Mouse (Mus musculus) hindbrain, embryonic 11.5 days (tissue): ENCODE results near the gene Olfr435. TPM values are rescaled to one million over a fixed set of nuclear protein-coding genes. Genes with fewer than 3 reads are reported as not detected.

Source experiments
- ATAC-seq: fragments of 200-750 bp; cut with Nextera tagmentation; 2 replicates; pipeline ENCODE4 v1.8.0; 2017; ENCODE audit warnings: mild to moderate bottlenecking, moderate TSS enrichment, moderate library complexity; ENCODE audit not compliant: low FRiP score
- DNase-seq: peaks from one replicate; pipeline ENCODE4 v3.0.0-alpha.2; 2015; ENCODE audit warnings: low spot score
- H3K27ac ChIP-seq: fragments of 300-500 bp; sonication (generic); 2 replicates; pipeline ENCODE4 v1.5.1; 2014; ENCODE audit warnings: mild to moderate bottlenecking, low read depth, low read length
- H3K27me3 ChIP-seq: fragments of 300-500 bp; sonication (generic); 2 replicates; pipeline ENCODE4 v1.6.1; 2014; ENCODE audit warnings: mild to moderate bottlenecking, low read length, moderate library complexity, mixed read lengths; ENCODE audit not compliant: control insufficient read depth, insufficient read depth
- H3K36me3 ChIP-seq: fragments of 300-500 bp; sonication (generic); 2 replicates; pipeline ENCODE4 v1.6.1; 2014; ENCODE audit warnings: mild to moderate bottlenecking, low read length, moderate library complexity, mixed read lengths; ENCODE audit not compliant: control insufficient read depth, insufficient read depth
- H3K4me1 ChIP-seq: fragments of 300-500 bp; sonication (generic); replicated peaks from 2 replicates; pipeline ENCODE4 v1.6.1; 2014; ENCODE audit warnings: low read length, mixed read lengths; ENCODE audit not compliant: control insufficient read depth, insufficient read depth
- H3K4me2 ChIP-seq: fragments of 300-500 bp; sonication (generic); replicated peaks from 2 replicates; pipeline ENCODE4 v1.6.1; 2014; ENCODE audit warnings: mild to moderate bottlenecking, low read depth, low read length
- H3K4me3 ChIP-seq: fragments of 300-500 bp; sonication (generic); 2 replicates; pipeline ENCODE4 v1.5.1; 2014; ENCODE audit warnings: low read depth, low read length
- H3K9ac ChIP-seq: fragments of 300-500 bp; sonication (generic); 2 replicates; pipeline ENCODE4 v1.6.1; 2014; ENCODE audit warnings: low read depth, low read length
- H3K9me3 ChIP-seq: fragments of 300-500 bp; sonication (generic); 2 replicates; pipeline ENCODE4 v1.6.1; 2016; ENCODE audit warnings: low read length; ENCODE audit not compliant: control insufficient read depth
- WGBS: fragments of 180-500 bp; shearing (Covaris S2); extraction: QIAGEN DNeasy Blood & Tissue Kit; methylation state at CpG from one replicate; pipeline ENCODE4 v1.1.7; 2014; 5-methylcytosine and 5-hydroxymethylcytosine counted together
- polyA plus RNA-seq: library from polyadenylated mRNA; unstranded; fragments of >200 nt; fragmentation: Nextera tagmentation; extraction: Ambion mirVana; gene quantifications from 2 replicates; pipeline ENCODE4 v1.2.1, GENCODE M21; 2014

The Olfr435 gene
- polyA plus RNA-seq: not detected in 2 replicates

DNA sequence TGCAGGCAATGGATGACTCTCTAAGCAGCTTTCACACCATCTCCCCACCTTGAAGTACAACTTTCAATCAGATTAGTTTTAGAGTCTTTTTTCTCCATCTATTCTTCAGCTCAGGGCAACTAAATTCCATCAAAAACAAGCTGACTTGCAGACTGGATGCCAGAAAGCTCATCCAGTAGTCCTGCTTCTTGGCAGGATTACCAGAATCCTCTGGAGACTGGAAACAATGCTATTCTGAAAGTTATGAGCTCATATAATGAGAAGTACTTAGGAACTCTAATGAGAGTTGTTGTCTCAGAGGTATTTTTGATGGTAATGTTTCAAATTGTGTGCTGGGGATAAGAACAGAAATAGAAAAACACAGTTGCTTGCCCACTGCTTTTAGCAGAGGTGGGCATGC is at the start of gene Olfr435:
Gene Olfr435, plus strand, starts transcription at position 366 of the 400 bp plus-strand sequence.
- no peak within 1 kb of the TSS for H3K4me2 ChIP-seq

DNA sequence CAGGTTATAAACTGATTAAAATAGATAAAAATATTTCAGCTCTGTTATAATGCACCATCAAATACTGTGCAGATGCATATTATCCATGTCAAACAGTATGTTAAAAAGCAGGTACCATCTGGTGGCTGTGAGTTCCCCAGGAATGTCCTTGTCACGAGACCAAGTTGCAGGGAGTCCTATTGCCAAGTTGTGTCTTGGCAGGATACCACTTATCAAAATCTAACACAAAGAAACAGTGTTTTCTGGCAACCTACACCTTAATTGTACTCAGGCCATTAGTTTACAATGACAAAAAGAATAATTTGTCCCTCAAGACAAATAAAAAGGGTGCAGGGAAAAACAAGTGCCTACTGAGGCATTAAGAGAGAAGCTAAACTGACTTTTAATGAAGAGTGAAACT is 37.4 kb upstream of the Olfr435 start:
- WGBS: 66% methylated on average over 1 of the region's 1 CpGs
- no peaks in the 10 kb centered on the region for H3K9me3 ChIP-seq
- no peak for DNase-seq
- ATAC-seq: no peak
- H3K27me3 ChIP-seq: no peaks in the 10 kb centered on the region
- H3K36me3 ChIP-seq: no peaks in the 10 kb centered on the region
- no peak overlapping the region for H3K9ac ChIP-seq
- no peak overlapping the region for H3K4me2 ChIP-seq
- H3K27ac ChIP-seq: no peak overlapping the region
- H3K4me1 ChIP-seq: no peaks in the 10 kb centered on the region
- no peak overlapping the region for H3K4me3 ChIP-seq

More for the DNA sequence above, at the start of gene Olfr435:
- no peaks in the 10 kb centered on the region for H3K4me1 ChIP-seq
- no peaks in the 10 kb centered on the region for H3K27me3 ChIP-seq
- H3K9ac ChIP-seq: no peak within 1 kb of the TSS
- no peak within 1 kb of the TSS for H3K4me3 ChIP-seq
- ATAC-seq: no peak
- no peaks in the 10 kb centered on the region for H3K9me3 ChIP-seq
- DNase-seq: no peak
- H3K27ac ChIP-seq: no peak within 1 kb of the TSS
- no peaks in the 10 kb centered on the region for H3K36me3 ChIP-seq

DNA sequence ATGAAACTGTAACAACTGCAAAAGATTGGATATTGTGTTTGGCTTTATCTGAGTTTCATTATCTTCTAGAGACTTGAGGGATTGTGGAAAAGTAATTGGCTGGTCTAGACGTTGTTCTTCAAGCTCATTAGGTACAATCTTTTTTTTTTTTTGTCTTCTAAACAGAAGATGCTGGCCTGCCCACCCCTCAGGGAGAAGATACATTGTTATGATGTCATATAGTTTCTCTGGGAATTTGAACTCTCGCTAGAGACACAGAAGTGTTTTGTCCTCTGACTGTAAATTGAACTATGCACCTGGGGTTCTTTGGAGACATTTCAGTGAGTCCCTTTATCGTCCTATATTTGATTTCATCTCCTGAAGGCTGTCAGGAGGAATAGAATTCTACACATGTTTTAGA is 34.0 kb upstream of the Olfr435 start, which contains the start of gene Olfr437:
Gene Olfr437, plus strand, starts transcription at position 301 of the 400 bp plus-strand sequence.
- ATAC-seq: no peak
- Histone ChIP-seq H3K27me3 (no peaks in the 10 kb centered on the region), H3K27ac (no peak within 1 kb of the TSS), H3K9me3 (no peaks in the 10 kb centered on the region), H3K4me3 (no peak within 1 kb of the TSS), H3K36me3 (no peaks in the 10 kb centered on the region), H3K4me2 (no peak within 1 kb of the TSS), H3K9ac (no peak within 1 kb of the TSS), H3K4me1 (no peaks in the 10 kb centered on the region)
- no peak for DNase-seq
- WGBS: 81% methylated on average over 3 of the region's 3 CpGs

DNA sequence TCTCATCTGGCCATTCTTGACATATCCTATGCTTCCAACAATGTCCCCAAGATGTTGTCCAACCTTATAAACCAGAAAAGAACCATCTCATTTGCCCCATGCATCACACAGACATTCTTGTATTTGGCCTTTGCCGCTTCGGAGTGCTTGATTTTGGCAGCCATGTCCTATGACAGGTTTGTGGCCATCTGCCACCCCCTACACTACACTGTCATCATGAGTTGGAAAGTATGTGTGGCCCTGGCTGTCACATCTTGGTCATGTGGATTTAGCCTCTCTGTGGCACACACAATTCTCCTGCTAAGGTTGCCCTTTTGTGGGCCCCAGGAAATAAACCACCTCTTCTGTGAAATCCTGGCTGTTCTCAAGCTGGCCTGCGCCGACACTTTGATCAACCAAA is 29.7 kb upstream of the Olfr435 start:
- ATAC-seq (no peak), DNase-seq (no peak)
- Histone ChIP-seq H3K27me3 (no peaks in the 10 kb centered on the region), H3K4me3 (no peak overlapping the region), H3K4me1 (no peaks in the 10 kb centered on the region), H3K9ac (no peak overlapping the region), H3K36me3 (no peaks in the 10 kb centered on the region), H3K4me2 (no peak overlapping the region), H3K9me3 (no peaks in the 10 kb centered on the region), H3K27ac (no peak overlapping the region)
- WGBS: 94% methylated on average over 4 of the region's 4 CpGs

DNA sequence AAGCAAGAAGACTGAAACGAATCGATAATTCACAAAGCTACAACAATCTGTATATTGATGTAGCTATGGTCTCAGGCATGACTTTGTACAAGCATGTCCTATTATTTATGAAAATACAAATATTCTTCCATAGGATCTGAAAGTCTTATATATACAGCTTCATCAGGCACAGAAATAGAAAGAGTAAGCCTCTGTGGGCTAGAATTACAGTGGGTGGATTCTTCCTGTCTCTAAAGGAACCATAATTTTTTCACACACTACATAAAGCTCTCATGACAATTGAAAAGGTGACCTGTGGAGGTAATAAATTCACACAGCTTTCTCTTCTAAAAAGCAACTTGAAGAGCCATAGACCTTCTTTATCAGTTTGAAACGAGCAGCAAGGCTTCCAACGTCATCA is 25.1 kb upstream of the Olfr435 start, which contains the start of gene Olfr13:
Gene Olfr13, plus strand, starts transcription at position 301 of the 400 bp plus-strand sequence.
- H3K36me3 ChIP-seq: no peaks in the 10 kb centered on the region
- H3K4me3 ChIP-seq: no peak within 1 kb of the TSS
- H3K9ac ChIP-seq: no peak within 1 kb of the TSS
- H3K4me1 ChIP-seq: no peaks in the 10 kb centered on the region
- H3K9me3 ChIP-seq: no peaks in the 10 kb centered on the region
- ATAC-seq (no peak), DNase-seq (no peak)
- no peak within 1 kb of the TSS for H3K4me2 ChIP-seq
- no peaks in the 10 kb centered on the region for H3K27me3 ChIP-seq
- WGBS: 78% methylated on average over 4 of the region's 4 CpGs
- no peak within 1 kb of the TSS for H3K27ac ChIP-seq

DNA sequence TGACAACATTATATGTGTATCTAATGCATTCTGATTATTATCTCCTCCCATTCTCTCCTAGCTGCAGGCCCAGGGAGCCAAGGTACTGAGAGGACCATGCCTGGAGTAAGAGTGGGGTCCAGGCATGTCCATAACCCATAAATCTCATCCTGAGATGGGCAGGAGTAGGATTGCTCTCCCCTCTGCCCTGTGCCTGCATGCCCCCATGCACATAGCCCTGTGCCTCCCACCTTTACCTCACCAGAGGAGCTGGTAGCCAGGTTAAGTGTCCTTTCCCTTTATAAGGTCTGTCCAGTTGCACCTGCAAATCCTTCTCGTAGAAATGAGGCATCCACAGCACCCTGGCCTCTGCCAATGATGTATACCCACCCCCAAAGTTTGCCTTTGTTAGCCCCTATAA is 18.8 kb upstream of the Olfr435 start:
- peak; percentile 25; the same call in 1 of the 2 replicates for ATAC-seq

DNA sequence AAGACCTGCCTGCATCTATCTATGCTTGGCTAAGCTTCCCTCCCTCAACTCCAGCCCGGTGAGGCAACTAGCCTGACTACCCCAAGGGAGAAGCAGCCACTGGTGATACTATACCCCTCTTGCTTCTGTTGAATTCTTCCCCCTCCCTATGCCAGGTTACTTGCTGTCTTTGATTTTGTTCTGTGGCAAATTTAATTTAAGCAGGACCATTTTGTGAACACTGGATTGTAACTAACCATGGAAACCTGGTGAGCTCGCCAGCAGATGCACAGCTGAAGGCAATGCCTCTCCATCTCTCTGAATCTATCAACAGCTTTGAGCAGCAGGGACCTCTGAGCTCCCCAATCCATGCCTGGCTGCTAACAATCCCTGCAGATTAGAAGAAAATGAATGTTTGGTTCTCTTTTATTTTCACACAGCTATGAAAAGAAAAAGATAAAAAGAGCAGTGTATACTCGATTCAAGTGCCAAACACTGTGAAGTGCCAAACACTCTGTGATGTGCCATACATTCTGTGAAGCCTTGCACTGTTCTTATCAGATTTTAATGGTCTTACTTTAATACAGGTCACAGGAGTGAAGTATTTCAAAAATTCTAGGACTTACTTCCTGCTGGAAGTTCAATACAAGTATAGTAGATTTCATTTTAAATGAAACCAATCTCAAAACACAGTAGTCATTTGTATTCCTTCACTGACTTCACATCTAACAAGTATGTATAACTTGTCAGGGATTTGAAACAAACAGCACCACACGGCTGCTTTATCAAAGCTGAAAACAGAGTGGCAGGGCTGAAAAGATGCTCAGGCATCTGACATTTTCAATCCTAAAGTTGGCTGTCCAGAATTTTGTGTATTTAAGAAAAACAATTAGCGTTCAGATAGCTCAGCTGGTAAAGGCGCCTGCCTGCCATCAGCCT is 18.1 kb upstream of the Olfr435 start:
- WGBS: 80% methylated on average over 6 of the region's 6 CpGs

More for the DNA sequence above, 18.8 kb upstream of the Olfr435 start:
- WGBS: 61% methylated on average over 1 of the region's 1 CpGs
- H3K4me2 ChIP-seq: no peak overlapping the region
- H3K36me3 ChIP-seq: no peaks in the 10 kb centered on the region
- H3K4me1 ChIP-seq: no peaks in the 10 kb centered on the region
- H3K9ac ChIP-seq: no peak overlapping the region
- H3K27ac ChIP-seq: no peak overlapping the region
- no peak overlapping the region for H3K4me3 ChIP-seq
- no peaks in the 10 kb centered on the region for H3K9me3 ChIP-seq
- no peaks in the 10 kb centered on the region for H3K27me3 ChIP-seq
- no peak for DNase-seq

DNA sequence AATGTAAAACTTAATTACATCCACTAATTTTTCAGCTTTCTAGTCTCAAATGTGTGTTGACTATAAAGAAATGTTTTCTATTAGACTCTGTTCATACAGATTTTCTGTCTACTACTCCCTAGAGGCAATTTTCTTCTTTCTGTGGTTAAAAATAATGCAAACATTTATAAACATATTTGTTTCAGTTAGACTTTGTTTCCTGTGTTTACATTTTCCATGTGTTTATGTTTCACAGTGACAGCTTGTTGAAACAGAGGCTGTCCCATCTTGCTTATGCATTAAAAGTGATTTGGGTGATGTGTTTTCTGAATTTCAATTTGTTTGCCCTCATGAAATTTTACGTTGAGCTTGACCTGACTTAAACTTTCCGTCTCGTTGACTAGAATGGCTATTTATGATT is 6.0 kb upstream of the Olfr435 start:
- ATAC-seq: no peak
- H3K9me3 ChIP-seq: no peaks in the 10 kb centered on the region
- H3K4me3 ChIP-seq: no peak overlapping the region
- no peaks in the 10 kb centered on the region for H3K27me3 ChIP-seq
- DNase-seq: no peak
- H3K27ac ChIP-seq: no peak overlapping the region
- no peaks in the 10 kb centered on the region for H3K36me3 ChIP-seq
- H3K9ac ChIP-seq: no peak overlapping the region
- no peak overlapping the region for H3K4me2 ChIP-seq
- no peaks in the 10 kb centered on the region for H3K4me1 ChIP-seq
- WGBS: 89% methylated on average over 3 of the region's 3 CpGs

More for the DNA sequence above, 18.1 kb upstream of the Olfr435 start:
- DNase-seq (no peak), ATAC-seq (peak; percentile 54; the same call in 1 of the 2 replicates)
- no peaks in the 10 kb centered on the region for H3K27me3 ChIP-seq
- H3K4me2 ChIP-seq: no peak overlapping the region
- no peaks in the 10 kb centered on the region for H3K4me1 ChIP-seq
- H3K9me3 ChIP-seq: no peaks in the 10 kb centered on the region
- no peaks in the 10 kb centered on the region for H3K36me3 ChIP-seq
- H3K4me3 ChIP-seq: no peak overlapping the region
- H3K27ac ChIP-seq: no peak overlapping the region
- H3K9ac ChIP-seq: no peak overlapping the region

DNA sequence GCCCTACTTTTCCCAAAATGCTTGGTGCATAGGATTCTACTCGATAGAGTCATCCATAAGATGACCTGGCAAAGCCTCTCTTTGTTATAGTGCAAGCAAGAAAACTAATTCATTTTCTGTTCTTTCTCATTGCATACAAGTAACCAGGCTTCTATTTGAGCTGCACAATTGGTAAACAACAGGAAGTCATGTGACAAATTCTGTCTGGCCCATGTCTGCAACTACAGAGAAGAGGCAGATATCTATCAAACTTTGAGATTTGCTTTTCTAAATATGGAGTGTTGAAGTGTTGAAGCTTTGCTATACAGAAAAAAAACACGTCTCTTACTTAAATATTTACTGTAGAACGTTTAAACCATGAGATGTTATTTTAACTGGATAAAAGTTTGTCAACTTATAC is 1.1 kb downstream of the Olfr435 start:
- H3K4me1 ChIP-seq: no peaks in the 10 kb centered on the region
- no peak for DNase-seq
- no peaks in the 10 kb centered on the region for H3K36me3 ChIP-seq
- WGBS: 83% methylated on average over 3 of the region's 3 CpGs
- no peak for ATAC-seq
- no peak overlapping the region for H3K4me2 ChIP-seq
- H3K9me3 ChIP-seq: no peaks in the 10 kb centered on the region
- H3K27ac ChIP-seq: no peak overlapping the region
- H3K27me3 ChIP-seq: no peaks in the 10 kb centered on the region
- H3K9ac ChIP-seq: no peak overlapping the region
- no peak overlapping the region for H3K4me3 ChIP-seq
